Comparison of ENCODE assay signal across 14 mouse cellular contexts in genomic region chr10:105802132-105802531, GRCm38 (mm10).
"Had no signal": no experiment of that assay in that cellular context is flagged by ENCODE, and none has a peak within 500 bp of the region (broad histone marks: within the 10 kb centered on the region; RNA-seq: fewer than 3 reads in every experiment).

No protein-coding gene starts in this region.

- DNase-seq: kidney, adult 9 months; kidney, postnatal 4 days; lung, embryonic 14.5 days; lung, postnatal 10 days; lung, postnatal 4 days; right cerebral cortex, postnatal 25 days; thymus, adult 18-20 months; thymus, postnatal 14 days had no signal

- H3K4me1 ChIP-seq: liver, embryonic 15.5 days; midbrain, embryonic 12.5 days had no signal

- H3K4me3 ChIP-seq: layer of hippocampus, adult 2 months; liver, embryonic 15.5 days; megakaryocyte, embryonic 14.5 days; midbrain, embryonic 12.5 days had no signal

- H3K27ac ChIP-seq: kidney, postnatal 0 days; layer of hippocampus, adult 2 months; liver, embryonic 15.5 days; midbrain, embryonic 12.5 days had no signal

- H3K9ac ChIP-seq: liver, embryonic 15.5 days; lung, embryonic 14.5 days; midbrain, embryonic 12.5 days had no signal

- H3K4me2 ChIP-seq: liver, embryonic 11.5 days; liver, embryonic 15.5 days; lung, embryonic 14.5 days; midbrain, embryonic 12.5 days had no signal

- H3K27me3 ChIP-seq: liver, embryonic 15.5 days; megakaryocyte, embryonic 14.5 days; midbrain, embryonic 12.5 days had no signal

- H3K9me3 ChIP-seq: liver, embryonic 15.5 days; megakaryocyte, embryonic 14.5 days; midbrain, embryonic 12.5 days had no signal

- H3K36me3 ChIP-seq: liver, embryonic 15.5 days; midbrain, embryonic 12.5 days had no signal
